ENCODE assay signal across 8 mouse cellular contexts in the genomic region with DNA sequence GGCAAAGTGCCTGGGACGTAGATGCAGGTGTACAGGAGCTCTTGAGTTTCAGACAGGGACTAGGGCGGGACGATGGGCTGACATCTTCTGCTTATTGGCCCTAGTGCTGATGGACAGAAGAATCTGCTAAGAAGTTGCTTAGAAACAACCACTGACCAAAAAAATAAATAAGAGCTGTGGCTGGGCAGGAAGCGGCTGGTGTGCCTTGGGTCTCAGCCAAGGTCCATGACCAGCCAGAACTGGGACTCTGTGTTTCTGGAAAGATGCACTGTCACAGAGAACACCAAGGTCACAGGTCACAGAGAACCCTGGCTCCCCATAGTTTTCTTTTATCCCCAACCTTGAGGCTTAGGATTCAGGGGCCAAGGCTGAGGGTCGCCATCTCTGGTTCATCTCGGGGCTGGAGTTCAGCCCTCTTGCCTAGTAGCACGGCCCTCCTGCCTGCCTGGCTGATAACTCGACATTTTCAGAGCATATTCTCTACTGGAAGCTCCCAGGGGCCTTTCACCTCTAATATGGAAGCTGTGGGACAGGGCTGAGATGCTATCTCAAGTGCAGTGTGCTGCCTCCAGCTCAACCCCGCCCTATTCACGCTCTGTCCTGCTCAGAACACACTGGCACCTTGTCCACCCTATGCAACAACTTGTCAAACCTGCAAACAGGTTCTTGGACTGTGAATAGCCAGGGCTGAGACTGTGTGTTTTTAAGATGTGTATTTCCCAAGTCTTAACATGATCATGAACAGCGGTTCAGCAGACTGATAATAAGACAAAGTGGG. TPM values are rescaled to one million over a fixed set of nuclear protein-coding genes. Genes with fewer than 3 reads are reported as not detected.
DNase-seq lines count a peak whose midpoint lies in the region; ATAC-seq and TF ChIP-seq lines count a peak whose summit lies in the region.

No protein-coding gene starts in this region.

- ATAC-seq in erythroblast, adult 5-6 weeks (replicated peaks; ENCODE audit: low FRiP score, poor library complexity, severe bottlenecking): peak; percentile 60
- ATAC-seq in megakaryocyte, adult 5-6 weeks (ENCODE audit: poor library complexity, severe bottlenecking): peak; percentile 30; the same call in 1 of the 2 replicates
- ATAC-seq in CD4-positive, CD25-positive, alpha-beta regulatory T cell, adult 4 months: no peak

- peak; percentile 59 for DNase-seq in gastrocnemius, adult 2 months
- DNase-seq in gastrocnemius, postnatal 4 days (ENCODE audit: low spot score in 2 of 2): no peak
- peak; percentile 46 for DNase-seq in kidney, adult 9 months
- no peak for DNase-seq in yolk sac, embryonic 10.5 days (ENCODE audit: low spot score)
- no peak for DNase-seq in cerebellum, adult 8-10 months

- H3K27ac ChIP-seq in gastrocnemius, adult 2 months: peak overlapping the region; percentile 63

- no peak overlapping the region for H3K4me3 ChIP-seq in gastrocnemius, adult 2 months

- TF ChIP-seq CTCF in gastrocnemius, adult 2 months (IDR thresholded peaks at IDR 0.05): no peak

- intact Hi-C loops in gastrocnemius, adult 2 months (cut with DNase I): loop anchor here (5.0 kb wide), 1 partner anchor 101 kb away; no protein-coding TSS in a partner anchor

RNA-seq across cellular contexts. Expression of a gene that starts 6.4 kb away (rescaled TPM):
- total RNA-seq in gastrocnemius, adult 2 months (2021): 10 to 100 TPM; 18.0 to 23.0 TPM
- total RNA-seq in gastrocnemius, postnatal 4 days (2021): 10 to 100 TPM; 32.4 to 35.5 TPM
- not detected in 2 replicates for total RNA-seq in erythroblast, adult 5-6 weeks (2015; ENCODE audit: low replicate concordance)
- 0.42 and 1.1 TPM in 2 replicates for total RNA-seq in erythroblast, adult 5-6 weeks (2017; ENCODE audit: low replicate concordance)
- total RNA-seq in megakaryocyte, adult 5-6 weeks (2015): 3.6 and 7.3 TPM in 2 replicates
- total RNA-seq in megakaryocyte, adult 5-6 weeks (2017): 1.0 and 1.9 TPM in 2 replicates
- polyA plus RNA-seq in CD4-positive, CD25-positive, alpha-beta regulatory T cell, adult 4 months (2017; shearing (Covaris generic)): 100 to 1,000 TPM; 203 to 284 TPM

RNA-seq across cellular contexts. Expression of a gene that starts 27.1 kb away (rescaled TPM):
- 10 to 100 TPM; 23.0 to 30.8 TPM for total RNA-seq in gastrocnemius, adult 2 months (2021)
- total RNA-seq in gastrocnemius, postnatal 4 days (2021): 10 to 100 TPM; 22.4 to 23.9 TPM
- 3.7 and 15.3 TPM in 2 replicates for total RNA-seq in erythroblast, adult 5-6 weeks (2015; ENCODE audit: low replicate concordance)
- 3.1 and 7.2 TPM in 2 replicates for total RNA-seq in erythroblast, adult 5-6 weeks (2017; ENCODE audit: low replicate concordance)
- total RNA-seq in megakaryocyte, adult 5-6 weeks (2015): 10.2 and 10.7 TPM in 2 replicates
- total RNA-seq in megakaryocyte, adult 5-6 weeks (2017): 14.4 and 15.0 TPM in 2 replicates
- 100 to 1,000 TPM in 1 of 2 experiments, 10 to 100 TPM in 1; 88.1 to 108 TPM for polyA plus RNA-seq in CD4-positive, CD25-positive, alpha-beta regulatory T cell, adult 4 months (2017; shearing (Covaris generic))

RNA-seq across cellular contexts. Expression of a gene that starts 45.2 kb away (rescaled TPM):
- 10 to 100 TPM; 17.2 to 32.0 TPM for total RNA-seq in gastrocnemius, adult 2 months (2021)
- 10 to 100 TPM; 28.2 to 36.2 TPM for total RNA-seq in gastrocnemius, postnatal 4 days (2021)
- not detected in 2 replicates for total RNA-seq in erythroblast, adult 5-6 weeks (2015; ENCODE audit: low replicate concordance)
- not detected in 2 replicates for total RNA-seq in erythroblast, adult 5-6 weeks (2017; ENCODE audit: low replicate concordance)
- 0.85 and 1.3 TPM in 2 replicates for total RNA-seq in megakaryocyte, adult 5-6 weeks (2015)
- total RNA-seq in megakaryocyte, adult 5-6 weeks (2017): 0.59 and 0.77 TPM in 2 replicates
- 1 to 10 TPM; 2.3 to 5.2 TPM for polyA plus RNA-seq in CD4-positive, CD25-positive, alpha-beta regulatory T cell, adult 4 months (2017; shearing (Covaris generic))

Comparison
In these comparisons a context has a peak if more than half of its experiments do, and no peak if none do; other contexts are left out.
1. DNase-seq: peak in gastrocnemius, adult 2 months (single experiment) and kidney, adult 9 months (single experiment); none in gastrocnemius, postnatal 4 days (0 of 2), yolk sac, embryonic 10.5 days (single experiment) and cerebellum, adult 8-10 months (single experiment).
2. RNA of a gene that starts 45.2 kb away (total RNA-seq): 28.2 to 36.2 TPM in gastrocnemius, postnatal 4 days and 17.2 to 32.0 TPM in gastrocnemius, adult 2 months; 0.59 to 1.3 TPM in megakaryocyte, adult 5-6 weeks and not detected in erythroblast, adult 5-6 weeks; every median in the first group is over 4 times any median in the second.